Mouse (Mus musculus): ENCODE measurements at regions not wholly inside any gene's neighbourhood (a gene's known extent, or its start where the extent isn't known, plus 50 kb on each side); places are given as distances from the start of the nearest gene placed in this dataset.

GRCm38 (mm10) chr4:106185745-106186501 is 130.1 kb upstream of the Usp24 start:
- no peak for DNase-seq

DNA sequence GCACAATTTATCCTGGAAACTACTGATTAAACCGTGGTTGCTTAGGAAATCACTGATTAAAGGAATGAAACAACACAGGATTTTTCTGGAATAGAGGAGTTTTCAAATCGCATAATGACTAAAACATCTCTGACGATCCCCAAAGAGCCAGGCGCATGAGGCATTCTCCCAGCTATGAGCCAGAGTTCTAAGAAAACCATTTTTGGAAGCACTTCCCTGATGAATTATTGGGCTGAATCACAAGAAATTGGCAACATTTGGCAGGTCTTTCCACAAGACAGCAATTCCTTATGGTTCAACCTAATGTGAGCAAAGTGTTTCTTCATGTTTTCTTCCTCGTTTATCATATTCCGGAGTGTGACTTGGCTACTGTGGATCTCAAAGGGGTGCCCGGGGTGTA is 129.3 kb upstream of the Usp24 start:
- no peak for DNase-seq

GRCm38 (mm10) chr4:106190248-106190647 is 125.8 kb upstream of the Usp24 start:
- DNase-seq, result no peak

GRCm38 (mm10) chr4:106191331-106191730 is 124.7 kb upstream of the Usp24 start:
- no peak for DNase-seq

- no peak for DNase-seq
Measured at GRCm38 (mm10) chr4:106191843-106192242, 124.2 kb upstream of the Usp24 start.

GRCm38 (mm10) chr4:106193204-106193945 is 122.6 kb upstream of the Usp24 start:
- DNase-seq, result no peak

DNA sequence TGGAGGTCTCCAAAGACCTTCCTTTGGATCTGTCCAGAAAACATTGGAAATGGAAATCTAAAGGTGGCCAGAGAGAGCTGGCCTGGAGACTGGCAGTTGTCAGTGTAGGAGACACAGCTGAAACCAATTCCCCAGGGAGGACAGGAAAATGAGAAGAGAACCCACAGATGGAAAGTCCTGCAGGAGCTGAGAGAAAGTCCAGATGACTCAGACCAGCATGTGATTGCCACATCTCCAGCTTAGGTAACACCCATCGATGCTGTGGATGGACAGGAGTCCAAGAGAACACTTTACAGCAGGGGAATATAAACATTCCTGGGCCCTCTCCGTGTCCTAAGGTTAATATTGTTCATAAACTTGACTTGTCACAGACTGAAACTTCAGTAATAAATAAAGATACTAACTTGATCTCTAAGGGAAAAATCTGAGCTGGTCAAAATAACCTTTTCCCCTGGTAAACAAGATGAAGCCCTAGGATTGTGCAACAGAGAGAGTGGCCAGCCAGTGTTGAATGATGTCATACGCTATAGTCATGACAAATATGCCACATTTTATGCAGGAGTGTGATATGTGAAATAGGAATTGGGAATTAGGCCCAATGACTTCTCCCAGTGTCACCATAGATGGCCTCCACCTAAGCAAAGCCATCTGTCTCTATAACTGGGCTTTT is 120.4 kb upstream of the Usp24 start:
- DNase-seq, result no peak

DNA sequence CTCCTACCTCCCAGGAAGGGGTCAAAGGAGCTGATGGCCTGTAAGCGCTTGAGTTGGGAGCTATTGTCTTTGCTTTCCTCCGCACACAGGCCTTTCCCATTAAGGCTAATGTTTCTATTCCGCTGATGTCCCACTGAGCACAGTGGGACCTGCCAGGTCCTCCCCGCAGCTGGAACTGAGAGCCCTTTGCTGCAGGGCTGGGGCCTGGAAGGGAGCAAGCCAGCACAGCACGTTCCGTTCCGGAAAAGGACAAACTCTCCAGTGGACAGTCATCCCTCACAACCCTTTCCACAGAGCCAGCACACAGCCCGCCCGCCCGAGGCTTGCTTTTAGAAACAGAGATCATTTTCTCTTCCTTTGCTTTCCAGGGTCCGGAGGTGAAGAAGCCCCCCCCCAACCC is 116.2 kb upstream of the Usp24 start:
- no peak for DNase-seq

- peak; percentile 57 for DNase-seq
Measured at GRCm38 (mm10) chr4:106200241-106200640, 115.8 kb upstream of the Usp24 start.

DNA sequence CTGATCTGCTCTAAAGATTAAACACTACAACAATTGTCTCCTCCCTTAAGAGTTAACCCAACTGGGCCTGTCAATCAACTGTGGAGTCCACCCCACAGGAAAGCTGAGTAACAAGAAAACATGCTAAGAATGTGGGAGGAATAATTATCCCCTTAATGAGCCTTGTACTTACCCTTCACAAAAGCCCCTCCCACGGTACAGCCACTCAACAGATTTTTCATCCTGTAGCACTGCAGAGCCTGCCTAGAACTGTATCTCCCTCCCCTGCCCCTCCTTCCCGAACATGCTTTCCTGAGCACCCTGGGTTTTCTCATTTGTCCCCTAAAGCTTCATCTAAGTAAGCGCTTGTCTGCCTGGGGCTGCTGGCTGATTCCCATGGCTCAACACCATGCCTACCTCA is 113.5 kb upstream of the Usp24 start:
- DNase-seq, result no peak

- no peak for DNase-seq
Measured at GRCm38 (mm10) chr4:106205200-106205599, 110.8 kb upstream of the Usp24 start.

DNA sequence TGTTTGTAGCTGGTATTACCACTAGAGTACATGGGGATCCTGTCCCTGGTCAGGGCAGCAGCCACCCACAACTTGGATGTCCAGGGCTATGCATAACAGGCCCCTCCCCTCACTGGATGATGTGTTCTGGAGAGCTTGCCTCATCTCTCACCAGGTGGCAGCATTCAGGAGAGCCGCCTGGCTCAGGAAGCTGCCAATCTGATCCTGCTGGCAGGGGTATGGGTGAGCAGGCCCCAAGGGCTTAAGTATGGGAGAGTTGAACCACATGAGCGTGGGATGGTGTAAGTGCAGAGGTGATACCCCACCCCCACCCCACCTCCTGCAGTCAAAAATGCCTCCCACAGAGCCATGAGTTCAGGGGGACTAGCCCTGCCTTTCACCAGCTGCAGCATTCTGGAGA is 110.0 kb upstream of the Usp24 start:
- DNase-seq, result no peak

DNA sequence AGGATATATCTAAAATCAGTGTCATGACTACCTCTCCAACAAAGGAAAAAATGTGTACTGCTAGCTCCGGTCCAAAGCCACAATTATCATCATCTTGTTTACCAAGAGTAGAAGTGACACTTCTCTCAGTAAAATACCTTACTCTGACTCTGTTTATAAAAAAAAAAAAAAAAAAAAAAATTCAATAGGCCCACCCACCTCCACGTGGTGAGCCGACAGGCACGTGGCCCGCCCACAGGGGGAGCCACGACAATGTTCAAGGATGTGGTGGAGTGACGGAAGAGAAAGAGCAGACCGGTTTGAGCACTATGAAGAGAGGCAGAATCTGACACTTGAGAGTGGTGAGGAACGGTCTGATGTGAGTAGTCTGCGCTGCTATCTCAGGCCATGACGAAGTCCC is 106.5 kb upstream of the Usp24 start:
- no peak for DNase-seq

- peak; percentile 32 for DNase-seq
Measured at GRCm38 (mm10) chr4:106209975-106210374, 106.0 kb upstream of the Usp24 start.

- DNase-seq, result no peak
Measured at GRCm38 (mm10) chr4:106214170-106214569, 101.8 kb upstream of the Usp24 start.

DNA sequence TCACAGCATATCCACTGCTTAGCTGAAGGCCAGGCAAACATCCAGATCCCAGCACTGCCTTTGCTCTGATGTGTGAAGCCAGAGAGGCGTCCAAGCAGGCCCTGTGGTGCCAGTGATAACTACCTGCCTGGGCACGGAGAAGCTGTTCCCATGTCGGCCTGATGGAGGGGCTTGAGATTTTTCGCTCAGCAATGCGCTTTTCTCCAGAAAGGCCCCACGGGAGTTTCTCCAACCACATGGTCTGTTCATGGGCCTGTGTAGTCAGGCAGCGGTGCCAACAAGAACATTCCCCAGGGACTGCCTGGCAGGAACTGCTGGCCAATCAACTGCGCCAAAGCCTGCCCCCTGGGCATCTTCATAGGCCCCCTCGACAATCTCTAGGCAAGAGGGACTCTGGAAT is 95.4 kb upstream of the Usp24 start:
- DNase-seq, result no peak

- DNase-seq, result peak; percentile 58
Measured at GRCm38 (mm10) chr4:106225184-106225862, 90.7 kb upstream of the Usp24 start.

DNA sequence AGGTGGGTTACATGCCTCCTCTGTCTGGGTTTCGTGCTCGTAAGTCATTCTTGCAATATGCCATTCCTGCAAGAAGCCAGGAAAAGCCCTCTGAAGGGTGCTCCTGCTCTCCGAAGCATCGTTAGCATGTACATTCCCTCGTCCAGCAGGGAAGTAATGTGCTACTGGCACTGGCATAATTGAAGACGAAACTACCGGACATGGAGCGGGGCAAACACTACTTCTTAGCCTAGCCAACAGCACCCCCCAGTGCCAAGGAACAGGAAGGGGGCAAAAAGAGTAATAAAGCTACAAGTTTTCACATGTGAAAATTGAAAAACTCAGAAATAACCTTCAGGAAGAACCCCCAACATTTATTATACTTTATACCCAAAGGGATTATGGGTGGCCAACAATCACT is 88.6 kb upstream of the Usp24 start:
- no peak for DNase-seq

GRCm38 (mm10) chr4:106228534-106228933 is 87.5 kb upstream of the Usp24 start:
- DNase-seq, result peak; percentile 73

DNA sequence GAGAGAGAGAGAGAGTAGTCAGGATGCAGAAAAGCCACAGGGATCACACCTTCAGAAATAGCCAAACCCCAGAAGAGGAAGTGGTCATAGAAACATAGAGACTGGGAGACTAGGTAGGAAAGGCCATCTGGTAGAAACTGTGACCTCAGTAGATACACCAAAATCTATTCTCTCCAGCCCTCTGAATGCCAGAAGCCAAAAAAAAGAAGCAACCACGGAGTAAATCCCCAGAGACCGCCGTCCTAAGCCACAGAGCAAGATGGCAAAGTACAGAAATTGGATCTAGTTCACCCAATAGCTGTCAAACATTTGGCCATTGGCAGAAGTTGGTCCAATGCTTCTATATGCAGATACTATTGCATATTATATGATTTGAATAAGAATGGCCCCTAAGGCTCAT is 86.5 kb upstream of the Usp24 start:
- DNase-seq, result no peak

DNA sequence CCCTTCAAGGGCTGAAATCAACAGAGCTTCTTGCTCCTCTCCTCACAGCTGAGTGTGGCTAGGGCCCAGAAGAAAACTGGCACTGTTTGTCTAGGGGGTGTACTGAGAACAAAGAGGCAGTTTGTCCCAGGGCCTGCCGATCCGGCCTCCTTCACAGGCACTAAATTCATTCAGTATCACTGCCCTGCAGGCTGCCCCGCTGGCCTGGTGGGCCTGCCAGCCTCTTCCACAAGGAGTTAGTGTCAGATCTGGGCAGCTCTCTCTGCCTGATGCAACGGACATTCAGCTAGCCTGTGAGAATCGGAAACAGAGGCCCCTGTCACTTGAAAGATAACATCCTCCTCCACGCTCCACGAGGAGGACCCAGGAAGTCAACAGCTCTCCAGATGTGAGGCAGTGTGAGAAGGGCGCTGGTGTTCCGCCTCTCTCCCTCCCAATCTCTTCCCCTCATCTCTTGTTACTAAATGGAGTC is 83.5 kb upstream of the Usp24 start:
- peak; percentile 68 for DNase-seq

DNA sequence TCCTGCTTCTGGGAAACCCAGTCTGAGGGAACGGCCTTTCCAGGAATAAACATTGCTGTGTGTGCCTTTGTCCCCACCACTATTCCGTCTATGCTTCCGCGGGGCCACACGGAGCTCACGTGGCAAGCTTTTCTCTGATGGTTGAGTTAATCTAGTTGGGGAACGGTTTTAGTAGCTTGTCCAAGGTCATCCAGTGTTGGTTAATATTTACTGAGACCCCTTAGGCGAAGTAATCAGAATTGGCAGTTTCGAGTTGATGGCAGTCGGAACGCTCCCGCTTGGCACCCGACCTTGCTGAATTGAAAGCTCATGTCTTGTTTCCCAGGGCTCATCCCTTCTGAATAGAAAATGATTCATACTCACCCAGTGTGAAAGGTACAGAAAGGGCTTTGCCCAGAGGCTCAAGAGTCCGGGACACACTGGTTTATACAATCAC is 71.6 kb upstream of the Usp24 start:
- DNase-seq, result no peak
